Mouse (Mus musculus) left cerebral cortex, adult 11 months (tissue): ENCODE data around the gene Nudt17.
"Not testable (repeated sequence)": the region's sequence is repeated elsewhere in the genome, so short reads cannot be mapped to it uniquely, and the experiment has no call there.

Experiments
- DNase-seq: peaks from one replicate; pipeline ENCODE4 v3.0.0; 2022; ENCODE audit warnings: low spot score

Nudt17 gene

DNA sequence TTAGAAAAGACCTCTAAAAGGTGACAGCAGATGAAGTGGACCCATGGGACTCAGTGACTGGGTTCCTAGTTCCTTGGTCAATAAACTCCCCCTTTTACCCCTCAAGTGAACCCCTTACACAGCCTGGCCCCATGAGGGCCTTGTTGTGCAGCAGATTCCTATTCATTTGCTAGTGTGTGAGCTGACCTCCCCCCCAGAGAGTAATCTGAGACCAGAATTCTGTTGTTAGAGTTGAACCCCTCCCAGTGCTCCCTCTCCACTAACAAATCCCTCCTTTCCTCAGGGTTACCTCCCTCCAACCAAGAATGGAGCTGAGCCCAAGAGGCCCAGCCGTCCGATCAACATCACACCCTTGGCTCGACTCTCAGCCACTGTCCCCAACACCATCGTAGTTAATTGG lies 7.4 kb downstream of the Nudt17 start:
- no peak for DNase-seq

DNA sequence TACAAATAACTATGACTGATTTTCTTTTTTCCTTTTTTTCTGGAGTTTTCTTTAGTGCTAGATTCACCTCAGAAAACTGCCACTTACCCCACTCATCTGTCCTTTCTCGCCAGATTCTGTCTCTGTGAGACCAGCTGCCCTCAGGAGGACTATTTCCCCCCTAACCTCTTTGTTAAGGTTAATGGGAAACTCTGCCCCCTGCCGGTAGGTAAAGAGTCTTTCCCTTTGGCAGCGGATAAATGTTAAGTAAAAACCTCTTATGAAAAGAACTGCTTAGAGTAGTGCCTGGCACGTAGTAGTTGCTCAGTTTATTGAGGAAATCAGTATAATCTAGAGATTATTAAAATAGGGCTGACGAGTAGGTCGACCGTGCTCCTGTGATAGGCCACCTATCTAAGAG lies 8.0 kb downstream of the Nudt17 start:
- no peak for DNase-seq

DNA sequence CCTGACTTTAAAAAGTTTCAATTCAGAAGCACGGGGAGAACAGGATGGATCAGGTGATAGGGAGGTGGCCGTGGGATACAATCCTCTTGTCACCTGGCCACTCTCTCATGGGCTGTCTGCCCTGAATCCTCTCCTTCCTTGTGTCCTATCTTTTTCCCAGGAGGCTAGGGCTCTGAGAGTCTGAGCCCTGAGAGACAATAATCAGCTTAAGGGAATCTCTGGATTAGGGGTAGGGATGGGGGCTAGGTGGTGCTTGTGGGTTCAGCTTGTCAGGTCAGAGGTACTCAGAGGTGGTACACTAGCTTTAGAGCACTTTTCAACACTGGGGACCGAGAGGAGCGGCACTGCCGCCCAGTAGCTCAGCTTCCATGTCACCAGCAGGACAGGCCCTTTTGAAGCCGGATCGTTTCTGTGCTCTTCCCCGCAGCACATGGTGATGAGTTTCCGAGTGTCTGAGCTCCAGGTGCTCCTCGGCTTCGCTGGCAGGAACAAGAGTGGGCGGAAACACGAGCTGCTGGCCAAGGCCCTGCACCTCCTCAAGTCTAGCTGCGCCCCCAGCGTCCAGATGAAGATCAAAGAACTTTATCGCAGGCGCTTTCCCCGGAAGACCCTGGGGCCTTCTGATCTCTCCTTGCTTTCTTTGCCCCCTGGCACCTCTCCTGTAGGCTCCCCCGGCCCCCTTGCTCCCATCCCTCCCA lies 9.2 kb downstream of the Nudt17 start:
- DNase-seq, result no peak

DNA sequence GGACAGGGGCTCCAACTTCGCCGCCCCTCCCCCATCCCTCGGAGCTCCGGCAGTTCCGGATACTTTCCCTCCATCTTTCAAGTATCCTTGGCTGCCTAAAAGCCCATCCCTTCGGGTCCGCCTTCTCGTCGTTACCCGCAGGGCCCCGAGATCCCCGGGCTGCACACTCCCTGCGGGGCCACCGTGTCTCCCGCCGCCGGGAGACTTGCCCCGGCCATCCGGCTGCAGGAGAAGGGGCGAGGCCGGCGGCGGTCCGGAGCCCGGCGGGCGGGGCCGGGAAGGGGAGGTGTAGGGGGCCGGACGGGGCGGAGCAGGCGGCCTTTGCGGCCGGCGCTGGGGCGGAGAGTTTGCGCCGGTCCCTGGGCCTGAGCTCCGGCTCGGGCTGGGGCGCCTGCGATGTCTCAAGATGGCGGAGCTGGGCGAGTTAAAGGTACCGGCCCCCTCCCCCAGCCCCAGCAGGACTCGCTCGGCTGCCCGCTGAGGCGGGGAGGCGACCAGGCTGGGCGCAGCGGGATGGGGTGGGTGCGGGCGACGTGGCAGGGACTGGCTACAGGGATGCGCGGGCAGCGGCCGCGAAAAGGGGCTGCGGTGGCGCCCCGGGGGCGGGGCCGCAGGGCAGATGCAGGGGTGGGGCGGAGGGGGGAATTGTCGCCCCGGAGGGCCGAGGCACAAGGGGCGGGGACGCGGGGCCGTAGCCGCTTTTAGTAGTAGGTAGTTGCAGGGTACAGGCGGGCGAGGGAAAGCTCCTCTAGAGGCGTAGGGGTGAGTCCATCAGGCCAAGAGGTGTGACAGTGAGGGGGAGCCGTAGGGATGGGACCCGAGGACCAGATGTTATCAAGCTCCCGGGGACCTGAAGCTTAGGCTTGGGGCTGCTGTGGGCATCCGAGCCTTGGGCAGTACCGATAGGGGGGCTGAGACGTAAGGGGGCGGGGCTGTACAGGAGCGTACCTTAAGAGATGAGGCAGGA lies 11.3 kb downstream of the Nudt17 start:
- DNase-seq, result peak; percentile 63

DNA sequence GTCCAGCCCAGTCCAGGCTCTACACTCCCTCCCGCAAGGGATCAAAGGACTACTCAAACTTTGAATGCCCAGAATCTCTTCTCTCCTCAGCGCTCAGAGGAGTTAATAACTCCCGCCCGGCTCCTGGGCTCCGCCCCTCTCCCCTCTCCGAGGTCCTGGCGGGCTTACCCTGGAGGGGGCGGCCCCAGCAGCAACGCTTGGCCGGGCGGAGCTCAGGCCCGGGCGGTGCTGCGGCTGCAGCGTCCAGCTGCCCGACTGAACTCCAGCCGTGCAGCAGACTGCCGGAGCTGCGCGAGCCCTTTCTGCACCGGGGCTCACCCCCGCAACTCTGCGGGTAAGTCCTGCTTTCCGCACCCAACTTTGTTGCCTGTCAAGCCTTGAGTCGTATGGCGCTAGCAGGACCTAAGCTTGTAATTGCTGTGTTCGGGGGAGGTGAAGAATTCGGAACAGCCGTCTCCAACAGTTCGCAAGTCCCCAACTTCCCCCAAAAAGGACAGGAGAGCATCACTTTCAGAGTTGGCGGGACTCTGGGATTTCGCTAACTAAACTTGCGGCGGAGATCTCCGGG lies 12.1 kb downstream of the Nudt17 start, which contains the start of gene Pias3:
Gene Pias3, plus strand, starts transcription at position 187 of the 568 bp plus-strand sequence.
- no peak for DNase-seq

DNA sequence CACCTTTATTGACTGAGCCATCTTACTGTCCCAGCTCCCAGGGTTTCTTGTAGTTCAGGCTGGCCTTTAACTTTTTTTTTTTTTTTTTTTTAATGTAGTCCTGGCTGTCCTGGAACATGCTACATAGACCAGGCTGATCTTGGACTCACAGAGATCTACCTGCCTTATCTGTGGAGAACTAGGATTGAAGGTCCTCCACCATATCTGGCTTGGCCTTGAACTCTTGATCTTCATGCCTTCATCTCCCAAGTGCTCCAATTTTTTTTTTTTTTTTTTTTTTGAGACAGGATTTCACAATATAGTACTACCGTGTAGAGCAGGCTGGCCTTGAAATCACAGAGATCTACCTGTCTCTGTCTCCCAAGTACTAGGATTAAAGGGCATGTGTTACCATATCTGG lies 14.8 kb downstream of the Nudt17 start:
- no peak for DNase-seq

DNA sequence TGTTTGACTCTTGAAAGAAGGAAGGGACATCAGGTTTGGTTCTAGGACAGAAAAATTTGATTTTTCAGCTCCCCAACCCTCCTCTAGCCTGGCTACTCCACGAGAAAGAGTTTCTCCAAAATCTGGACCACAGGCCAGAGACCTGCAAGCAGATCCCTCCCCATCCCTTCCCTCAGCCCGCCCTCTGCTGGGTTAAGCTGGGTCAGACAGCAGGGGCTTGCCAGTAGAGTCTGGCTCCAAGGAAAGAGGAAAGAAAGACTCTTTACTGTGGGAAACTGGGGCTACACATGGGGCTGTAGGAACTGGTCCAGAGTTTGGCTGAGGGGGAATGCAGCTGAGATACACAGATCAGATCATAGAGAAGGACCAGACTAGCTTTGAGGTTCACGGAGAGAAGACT lies 15.9 kb downstream of the Nudt17 start:
- no peak for DNase-seq

DNA sequence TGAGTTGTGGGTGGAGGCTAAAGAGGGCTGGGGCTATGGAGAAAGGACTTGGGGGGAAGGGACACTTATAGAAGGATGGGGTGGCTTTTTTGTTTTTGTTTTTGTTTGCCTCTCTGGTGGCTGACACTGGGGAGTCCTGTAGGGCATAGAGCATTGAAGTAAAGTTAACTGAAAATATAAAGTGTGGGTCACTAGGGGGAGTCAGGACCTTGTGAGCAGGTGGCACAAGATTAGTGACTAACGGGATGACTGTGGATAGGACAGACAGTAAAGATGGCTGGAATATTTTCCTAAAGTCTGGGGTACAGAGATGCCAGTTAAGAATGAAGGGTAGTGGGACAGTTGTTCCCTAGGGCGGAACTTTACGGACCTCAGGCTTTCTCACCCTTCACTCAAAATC lies 18.1 kb downstream of the Nudt17 start:
- DNase-seq, result no peak

DNA sequence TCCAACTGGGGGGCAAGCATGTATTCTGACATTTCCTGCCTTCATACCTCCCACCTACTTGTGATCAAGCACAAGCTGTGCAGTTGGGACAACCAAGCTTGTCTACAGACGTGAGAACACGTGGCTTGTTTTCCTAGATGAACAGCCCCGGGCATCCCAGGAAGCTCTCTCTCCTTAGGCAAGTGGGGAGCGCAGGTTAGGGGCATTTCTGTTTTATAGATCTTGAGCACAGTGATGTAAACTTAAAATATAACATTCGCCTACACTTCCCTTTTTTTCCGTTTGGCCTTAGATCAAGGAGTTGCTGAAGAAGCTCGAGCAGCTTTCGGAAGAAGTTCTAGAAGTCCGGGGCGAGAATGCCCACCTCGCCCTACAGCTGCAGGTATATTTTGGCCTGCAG lies 19.5 kb downstream of the Nudt17 start:
- DNase-seq, result no peak

DNA sequence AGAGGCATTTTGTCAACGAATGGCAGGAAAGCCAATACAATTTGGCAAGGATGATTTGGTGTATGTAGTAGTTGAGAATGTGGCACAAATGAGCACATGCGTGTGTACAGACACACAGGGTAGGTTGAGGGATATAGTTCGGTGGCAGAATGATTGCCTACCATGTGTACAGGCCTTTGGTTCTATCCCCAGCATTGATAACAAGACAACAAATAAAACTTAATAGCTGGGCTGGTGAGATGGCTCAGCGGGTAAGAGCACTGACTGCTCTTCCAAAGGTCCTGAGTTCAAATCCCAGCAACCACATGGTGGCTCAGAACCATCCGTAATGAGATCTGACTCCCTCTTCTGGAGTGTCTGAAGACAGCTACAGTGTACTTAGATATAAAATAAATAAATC lies 22.3 kb downstream of the Nudt17 start:
- DNase-seq, result not testable (repeated sequence)

DNA sequence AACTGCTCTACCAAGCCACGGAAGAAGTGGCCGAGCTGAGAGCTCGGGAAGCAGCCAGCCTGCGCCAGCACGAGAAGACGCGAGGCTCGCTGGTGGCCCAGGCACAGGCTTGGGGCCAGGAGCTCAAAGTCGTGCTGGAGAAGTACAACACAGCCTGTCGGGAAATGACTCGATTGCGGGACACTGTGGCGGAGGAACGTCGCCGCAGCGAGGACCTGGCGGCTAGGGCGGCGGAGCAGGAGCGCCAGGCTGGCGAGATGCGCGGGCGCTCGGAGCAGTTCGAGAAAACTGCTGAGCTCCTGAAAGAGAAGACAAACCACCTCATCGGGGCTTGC lies 23.6 kb downstream of the Nudt17 start:
- DNase-seq, result no peak

DNA sequence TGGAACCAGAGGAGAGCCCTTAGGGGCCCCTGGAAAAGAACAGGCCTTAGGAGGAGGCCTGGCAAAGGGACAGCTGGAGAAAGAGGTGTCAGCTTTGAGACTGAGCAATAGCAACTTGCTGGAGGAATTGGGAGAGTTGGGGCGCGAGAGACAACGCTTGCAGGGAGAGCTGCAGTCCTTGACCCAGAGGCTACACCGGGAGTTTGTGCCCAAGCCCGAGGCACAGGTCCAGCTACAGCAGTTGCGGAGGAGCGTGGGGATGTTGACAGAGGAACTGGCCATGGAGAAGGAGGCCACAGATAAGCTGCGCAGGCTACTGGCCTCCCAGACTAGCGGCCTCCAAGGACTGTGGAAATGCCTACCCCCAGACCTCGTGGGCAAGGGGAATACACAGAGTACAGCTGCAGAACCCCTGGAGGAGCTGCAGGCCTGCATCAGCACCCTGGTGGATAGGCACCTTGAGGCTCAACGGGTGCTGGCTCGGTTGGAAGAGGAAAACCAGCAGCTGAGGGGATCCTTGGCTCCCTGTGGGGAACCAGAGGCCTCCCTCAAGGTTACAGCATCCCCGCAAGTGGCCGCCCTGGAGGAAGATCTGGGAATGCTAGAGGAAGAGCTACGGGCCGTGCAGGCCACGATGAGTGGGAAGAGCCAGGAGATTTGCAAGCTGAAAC lies 24.1 kb downstream of the Nudt17 start:
- no peak for DNase-seq

DNA sequence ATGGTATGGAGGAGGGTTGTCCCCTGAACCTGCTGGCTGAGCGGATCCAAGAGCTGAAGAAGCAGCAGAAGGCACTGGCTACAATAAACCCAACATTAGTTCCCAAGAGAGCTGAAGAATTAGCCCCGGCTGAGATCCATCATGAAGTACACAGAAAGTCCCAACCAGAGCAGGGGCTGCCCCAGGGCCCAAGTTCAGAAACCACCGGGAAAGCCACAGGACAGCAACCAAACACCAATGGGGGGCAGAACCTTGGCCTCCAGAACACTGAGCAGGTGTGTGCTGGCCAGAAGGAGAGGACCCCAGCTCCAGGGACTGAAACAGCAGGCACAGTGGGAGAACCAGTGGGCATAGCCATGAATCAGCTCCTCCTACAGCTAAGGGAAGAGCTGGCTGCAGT lies 24.9 kb downstream of the Nudt17 start:
- DNase-seq, result no peak

DNA sequence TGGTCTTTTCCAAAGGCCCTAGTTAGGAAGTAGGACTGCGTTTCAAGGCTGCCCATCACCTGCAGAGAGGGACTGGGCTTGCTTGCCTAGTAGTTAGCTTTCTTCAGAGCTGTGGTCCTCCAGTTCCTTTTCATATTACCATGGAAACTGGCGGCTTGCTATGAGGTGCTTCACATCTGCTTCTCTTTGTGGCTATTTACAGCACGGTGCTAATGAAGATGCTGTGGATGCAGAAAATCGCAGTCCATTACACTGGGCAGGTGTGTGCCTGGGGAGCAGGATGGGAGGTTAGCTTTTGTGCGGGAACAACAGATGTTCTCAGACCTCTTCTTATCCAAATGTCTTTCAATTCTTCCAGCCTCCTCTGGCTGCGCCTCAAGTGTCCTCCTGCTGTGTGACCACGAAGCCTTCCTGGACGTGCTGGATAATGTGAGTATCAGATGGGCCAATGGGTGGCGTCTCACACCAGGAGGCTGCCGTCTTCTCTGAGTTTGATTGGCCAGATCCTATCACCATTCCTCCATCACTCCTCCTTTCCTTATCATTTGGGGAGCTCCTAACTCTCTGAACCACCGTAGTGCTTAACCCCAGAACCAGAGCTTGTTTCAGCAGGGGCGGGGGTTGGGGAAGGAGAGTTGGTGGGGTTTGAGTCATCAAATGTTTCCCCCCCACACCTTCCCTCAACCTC lies 27.9 kb downstream of the Nudt17 start:
- no peak for DNase-seq

DNA sequence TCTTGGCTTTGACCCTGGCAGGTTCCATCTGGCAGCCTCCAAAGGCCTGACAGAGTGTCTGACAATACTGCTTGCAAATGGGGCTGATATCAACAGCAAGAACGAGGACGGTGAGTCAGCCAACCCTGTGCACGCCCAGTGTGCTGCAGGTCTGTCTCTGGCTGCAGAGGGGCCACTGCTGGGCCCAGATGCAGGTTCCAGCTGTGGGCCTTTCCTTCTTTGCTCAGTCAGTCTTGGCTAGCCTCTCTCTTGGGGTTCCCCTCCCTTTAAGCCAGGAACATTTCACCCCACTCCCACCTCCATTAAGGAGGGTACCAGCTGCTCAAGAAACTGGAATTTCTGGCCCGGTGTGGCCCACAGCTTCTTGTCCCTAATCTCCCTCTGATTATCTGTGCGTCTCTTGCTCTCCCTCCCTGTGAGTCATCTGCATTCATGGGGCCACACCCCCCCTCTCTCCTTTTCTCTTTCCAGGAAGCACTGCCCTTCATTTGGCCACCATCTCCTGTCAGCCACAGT lies 29.1 kb downstream of the Nudt17 start:
- no peak for DNase-seq

DNA sequence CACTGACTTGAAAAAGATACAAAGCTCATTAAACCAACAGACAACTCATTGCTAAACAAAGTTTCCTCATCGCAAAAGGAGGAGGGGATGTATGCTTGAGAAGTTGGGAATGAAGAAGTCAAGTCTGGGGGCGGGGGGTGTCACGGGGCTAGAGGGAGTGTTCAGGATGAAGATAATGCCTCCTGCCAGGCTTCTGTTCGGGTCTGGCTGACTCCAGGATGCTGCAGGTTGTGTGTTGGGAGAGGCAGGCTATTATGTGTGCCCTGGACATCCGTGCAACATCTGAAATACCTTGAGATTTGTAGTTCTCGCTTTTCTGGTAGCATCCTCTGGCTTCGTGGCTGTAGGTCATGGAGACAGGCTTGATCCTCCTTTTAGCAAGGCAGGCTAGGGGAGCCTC lies 29.9 kb downstream of the Nudt17 start:
- DNase-seq, result no peak

DNA sequence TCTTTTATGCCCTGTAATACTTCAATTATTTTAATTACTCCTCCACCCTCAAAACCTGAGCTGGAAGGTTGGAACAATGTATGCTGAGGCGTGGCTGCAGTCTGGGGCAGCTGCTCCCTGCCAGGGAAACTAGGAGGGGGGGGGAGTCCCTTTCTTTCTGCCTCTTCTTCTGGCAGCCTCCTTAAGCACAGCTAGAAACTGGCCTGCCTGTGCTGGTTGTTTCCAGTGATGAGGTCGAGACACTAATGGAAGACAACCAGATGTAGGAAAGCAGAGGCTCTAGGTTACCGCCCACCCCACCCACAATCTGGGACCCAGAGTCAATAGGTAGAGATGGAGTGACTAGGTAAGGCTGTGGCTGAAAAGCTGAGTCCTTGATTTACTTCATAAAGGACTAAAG lies 32.7 kb downstream of the Nudt17 start:
- DNase-seq, result no peak

DNA sequence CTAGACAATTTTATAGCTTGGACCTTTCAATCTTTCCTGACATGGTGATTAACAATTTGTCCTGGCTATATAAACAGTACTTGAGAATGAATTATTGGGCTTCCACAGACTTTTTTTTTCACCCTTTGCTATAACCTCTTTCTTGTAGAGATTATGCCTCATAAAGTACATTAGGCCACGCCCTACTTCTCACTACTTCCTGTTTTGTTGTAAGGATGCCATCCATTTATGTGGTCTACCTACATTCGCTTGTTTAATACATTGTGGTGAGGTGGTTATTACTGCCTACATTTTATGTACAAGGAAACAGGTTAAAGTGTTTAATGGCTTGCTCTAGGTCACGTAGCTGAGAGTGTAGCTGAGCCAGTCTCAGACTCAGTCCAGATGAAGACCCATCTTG lies 33.2 kb downstream of the Nudt17 start:
- no peak for DNase-seq

DNA sequence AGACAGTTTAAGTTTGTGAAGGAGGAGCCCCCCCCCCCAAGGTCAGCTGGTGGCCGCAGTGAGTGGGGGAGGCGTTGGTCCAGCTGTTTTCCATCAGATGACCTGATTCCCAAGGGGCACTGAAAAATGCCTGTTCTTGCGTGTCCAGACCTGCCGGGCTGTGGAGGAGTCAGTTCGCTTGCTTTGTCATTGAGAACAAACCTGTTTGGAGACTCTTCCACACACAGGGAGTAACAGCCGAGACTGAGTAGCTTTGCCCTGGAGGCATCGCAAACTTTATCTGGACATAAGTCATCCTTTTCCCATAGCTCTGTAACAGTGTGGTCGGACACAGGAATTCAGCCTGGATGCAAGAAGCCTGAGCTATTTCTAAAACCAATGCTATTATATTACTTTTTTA lies 33.9 kb downstream of the Nudt17 start:
- DNase-seq, result no peak

DNA sequence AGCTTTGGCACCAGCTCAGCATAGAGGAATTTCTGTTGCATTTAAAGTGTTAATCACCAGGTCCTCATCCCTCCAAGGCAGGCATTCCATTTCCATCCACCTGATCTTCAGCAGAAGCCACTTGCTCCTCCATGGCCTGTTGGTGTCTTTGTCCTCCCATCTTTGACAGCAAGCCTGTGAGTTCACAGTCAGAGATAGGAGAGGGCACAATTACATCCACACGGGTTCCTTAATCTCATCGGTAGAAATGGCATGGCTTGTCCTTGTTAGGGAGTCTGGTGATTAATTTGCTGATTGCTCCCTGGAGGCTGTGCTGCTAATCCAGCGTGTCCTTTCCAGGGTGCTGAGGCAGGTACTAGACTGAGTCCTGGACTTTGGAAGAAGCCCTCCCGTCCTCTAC lies 34.8 kb downstream of the Nudt17 start:
- DNase-seq, result no peak

DNA sequence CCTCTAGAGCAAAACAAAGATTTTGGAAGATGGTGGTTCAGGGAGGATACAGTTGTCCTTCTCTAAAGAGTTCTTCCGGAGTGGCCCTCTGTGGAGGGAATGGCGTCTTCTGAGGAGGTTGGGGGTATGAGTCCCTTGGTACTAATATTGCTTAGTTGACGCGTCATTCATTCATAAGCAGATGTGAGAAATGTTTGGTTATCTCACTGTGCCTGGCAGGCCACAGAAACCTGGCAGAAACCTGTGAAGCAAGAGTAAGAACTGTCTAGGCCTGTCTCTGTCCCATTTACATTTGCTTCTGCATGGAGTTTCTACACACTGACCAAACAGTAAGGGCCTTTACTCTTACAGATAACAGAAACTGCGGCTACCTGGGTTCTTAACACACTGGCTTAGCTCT lies 36.8 kb downstream of the Nudt17 start:
- DNase-seq, result no peak
